Mouse (Mus musculus): Measurements from ENCODE around the gene Sult2b1. TPM values are rescaled to one million over a fixed set of nuclear protein-coding genes. Genes with fewer than 3 reads are reported as not detected.

The Sult2b1 gene
- 0.66 and 0.72 TPM in 2 replicates for polyA plus RNA-seq (2015; fragmentation: Nextera tagmentation; extraction: Ambion mirVana)

GRCm38 (mm10) chr7:45784524-45785372 lies at the start of gene Sult2b1:
Gene Sult2b1, minus strand, starts transcription at chr7:45784669.
- 23% methylated on average over 20 of the region's 20 CpGs for WGBS
- Histone ChIP-seq H3K4me2 (ENCODE audit: low read depth, low read length) (peak within 1 kb of the TSS; percentile 92), H3K27me3 (ENCODE audit: control insufficient read depth, insufficient read depth, low read length) (peaks cover 41% of the 10 kb centered on the region), H3K4me3 (ENCODE audit: low read length) (peak within 1 kb of the TSS; percentile 56), H3K4me1 (ENCODE audit: control insufficient read depth, insufficient read depth, low read length) (peaks cover 8% of the 10 kb centered on the region), H3K9ac (ENCODE audit: low read length) (peak within 1 kb of the TSS; percentile 75), H3K36me3 (ENCODE audit: control insufficient read depth, insufficient read depth) (no peaks in the 10 kb centered on the region), H3K9me3 (replicated peaks; ENCODE audit: control insufficient read depth, low read length) (no peaks in the 10 kb centered on the region), H3K27ac (ENCODE audit: low read length) (no peak within 1 kb of the TSS)
- no peak for ATAC-seq (replicated peaks; ENCODE audit: extremely low read depth, insufficient read depth, low FRiP score)

GRCm38 (mm10) chr7:45833924-45834323 lies 49.5 kb upstream of the Sult2b1 start:
- H3K4me3 ChIP-seq (ENCODE audit: low read length): peak overlapping the region; percentile 45
- ATAC-seq (replicated peaks; ENCODE audit: extremely low read depth, insufficient read depth, low FRiP score): no peak
- WGBS: 2% methylated on average over 31 of the region's 31 CpGs
- H3K4me1 ChIP-seq (ENCODE audit: control insufficient read depth, insufficient read depth, low read length): peaks cover 17% of the 10 kb centered on the region
- no peaks in the 10 kb centered on the region for H3K36me3 ChIP-seq (ENCODE audit: control insufficient read depth, insufficient read depth)
- peak overlapping the region; percentile 49 for H3K9ac ChIP-seq (ENCODE audit: low read length)
- no peaks in the 10 kb centered on the region for H3K9me3 ChIP-seq (replicated peaks; ENCODE audit: control insufficient read depth, low read length)
- peak overlapping the region; percentile 61 for H3K4me2 ChIP-seq (ENCODE audit: low read depth, low read length)
- peaks cover 47% of the 10 kb centered on the region for H3K27me3 ChIP-seq (ENCODE audit: control insufficient read depth, insufficient read depth, low read length)
- H3K27ac ChIP-seq (ENCODE audit: low read length): no peak overlapping the region

- peaks cover 47% of the 10 kb centered on the region for H3K27me3 ChIP-seq (ENCODE audit: control insufficient read depth, insufficient read depth, low read length)
- peak overlapping the region; percentile 61 for H3K4me2 ChIP-seq (ENCODE audit: low read depth, low read length)
- WGBS: 1% methylated on average over 74 of the region's 86 CpGs
- H3K9me3 ChIP-seq (replicated peaks; ENCODE audit: control insufficient read depth, low read length): no peaks in the 10 kb centered on the region
- H3K36me3 ChIP-seq (ENCODE audit: control insufficient read depth, insufficient read depth): 0 out of 2 replicates have a peak, but pooled peaks cover 4% of the 10 kb centered on the region
- no peak overlapping the region for H3K27ac ChIP-seq (ENCODE audit: low read length)
- ATAC-seq (replicated peaks; ENCODE audit: extremely low read depth, insufficient read depth, low FRiP score): no peak
- H3K4me1 ChIP-seq (ENCODE audit: control insufficient read depth, insufficient read depth, low read length): peaks cover 17% of the 10 kb centered on the region
- peak overlapping the region; percentile 49 for H3K9ac ChIP-seq (ENCODE audit: low read length)
- H3K4me3 ChIP-seq (ENCODE audit: low read length): peak overlapping the region; percentile 45
Measured at GRCm38 (mm10) chr7:45833148-45833790, 48.8 kb upstream of the Sult2b1 start.

GRCm38 (mm10) chr7:45832428-45832827 lies 48.0 kb upstream of the Sult2b1 start:
- Histone ChIP-seq H3K9ac (ENCODE audit: low read length) (no peak overlapping the region), H3K4me1 (ENCODE audit: control insufficient read depth, insufficient read depth, low read length) (peaks cover 17% of the 10 kb centered on the region), H3K36me3 (ENCODE audit: control insufficient read depth, insufficient read depth) (peaks cover 12% of the 10 kb centered on the region), H3K27ac (ENCODE audit: low read length) (no peak overlapping the region), H3K27me3 (ENCODE audit: control insufficient read depth, insufficient read depth, low read length) (peaks cover 47% of the 10 kb centered on the region), H3K4me3 (ENCODE audit: low read length) (peak overlapping the region; percentile 45), H3K9me3 (replicated peaks; ENCODE audit: control insufficient read depth, low read length) (no peaks in the 10 kb centered on the region), H3K4me2 (ENCODE audit: low read depth, low read length) (peak overlapping the region; percentile 61)
- ATAC-seq (replicated peaks; ENCODE audit: extremely low read depth, insufficient read depth, low FRiP score): no peak
- 10% methylated on average over 30 of the region's 30 CpGs for WGBS

GRCm38 (mm10) chr7:45831128-45831525 lies 46.7 kb upstream of the Sult2b1 start:
- Histone ChIP-seq H3K9ac (ENCODE audit: low read length) (peak overlapping the region; percentile 85; the same call in 1 of the 2 replicates), H3K4me1 (ENCODE audit: control insufficient read depth, insufficient read depth, low read length) (peaks cover 17% of the 10 kb centered on the region), H3K27ac (ENCODE audit: low read length) (no peak overlapping the region; the same call in 1 of the 2 replicates), H3K9me3 (replicated peaks; ENCODE audit: control insufficient read depth, low read length) (no peaks in the 10 kb centered on the region), H3K4me3 (ENCODE audit: low read length) (peak overlapping the region; percentile 99), H3K4me2 (ENCODE audit: low read depth, low read length) (peak overlapping the region; percentile 95), H3K27me3 (ENCODE audit: control insufficient read depth, insufficient read depth, low read length) (peaks cover 47% of the 10 kb centered on the region), H3K36me3 (ENCODE audit: control insufficient read depth, insufficient read depth) (peaks cover 24% of the 10 kb centered on the region)
- ATAC-seq (replicated peaks; ENCODE audit: extremely low read depth, insufficient read depth, low FRiP score): no peak
- WGBS: 21% methylated on average over 5 of the region's 5 CpGs

- Histone ChIP-seq H3K9ac (ENCODE audit: low read length) (peak within 1 kb of the TSS; percentile 85), H3K27me3 (ENCODE audit: control insufficient read depth, insufficient read depth, low read length) (peaks cover 44% of the 10 kb centered on the region), H3K4me2 (ENCODE audit: low read depth, low read length) (peak within 1 kb of the TSS; percentile 95), H3K4me3 (ENCODE audit: low read length) (peak within 1 kb of the TSS; percentile 99), H3K4me1 (ENCODE audit: control insufficient read depth, insufficient read depth, low read length) (peaks cover 17% of the 10 kb centered on the region), H3K27ac (ENCODE audit: low read length) (peak within 1 kb of the TSS; percentile 83), H3K9me3 (replicated peaks; ENCODE audit: control insufficient read depth, low read length) (no peaks in the 10 kb centered on the region), H3K36me3 (ENCODE audit: control insufficient read depth, insufficient read depth) (peaks cover 30% of the 10 kb centered on the region)
- 0% methylated on average over 35 of the region's 35 CpGs for WGBS
- peak; percentile 78 for ATAC-seq (replicated peaks; ENCODE audit: extremely low read depth, insufficient read depth, low FRiP score)
Measured at GRCm38 (mm10) chr7:45830427-45831127, 46.1 kb upstream of the Sult2b1 start, which contains the start of gene Grwd1. Gene Grwd1, minus strand, starts transcription at chr7:45830944.

GRCm38 (mm10) chr7:45826631-45827030 lies 42.2 kb upstream of the Sult2b1 start:
- no peak for ATAC-seq (replicated peaks; ENCODE audit: extremely low read depth, insufficient read depth, low FRiP score)
- H3K9ac ChIP-seq (ENCODE audit: low read length): no peak overlapping the region
- H3K4me3 ChIP-seq (ENCODE audit: low read length): no peak overlapping the region
- 86% methylated on average over 7 of the region's 7 CpGs for WGBS
- no peak overlapping the region for H3K4me2 ChIP-seq (ENCODE audit: low read depth, low read length)
- H3K27me3 ChIP-seq (ENCODE audit: control insufficient read depth, insufficient read depth, low read length): peaks cover 7% of the 10 kb centered on the region
- H3K4me1 ChIP-seq (ENCODE audit: control insufficient read depth, insufficient read depth, low read length): peaks cover 10% of the 10 kb centered on the region
- H3K27ac ChIP-seq (ENCODE audit: low read length): no peak overlapping the region
- H3K9me3 ChIP-seq (replicated peaks; ENCODE audit: control insufficient read depth, low read length): no peaks in the 10 kb centered on the region
- peaks cover 34% of the 10 kb centered on the region for H3K36me3 ChIP-seq (ENCODE audit: control insufficient read depth, insufficient read depth)

GRCm38 (mm10) chr7:45824598-45824997 lies 40.1 kb upstream of the Sult2b1 start, which contains the start of gene Kcnj14:
Gene Kcnj14, minus strand, starts transcription at chr7:45824782.
- Histone ChIP-seq H3K4me2 (ENCODE audit: low read depth, low read length) (no peak within 1 kb of the TSS), H3K4me3 (ENCODE audit: low read length) (no peak within 1 kb of the TSS), H3K27ac (ENCODE audit: low read length) (no peak within 1 kb of the TSS), H3K9me3 (replicated peaks; ENCODE audit: control insufficient read depth, low read length) (no peaks in the 10 kb centered on the region), H3K36me3 (ENCODE audit: control insufficient read depth, insufficient read depth) (peaks cover 34% of the 10 kb centered on the region), H3K4me1 (ENCODE audit: control insufficient read depth, insufficient read depth, low read length) (peaks cover under 1% of the 10 kb centered on the region; the same call in 1 of the 2 replicates), H3K27me3 (ENCODE audit: control insufficient read depth, insufficient read depth, low read length) (no peaks in the 10 kb centered on the region), H3K9ac (ENCODE audit: low read length) (no peak within 1 kb of the TSS)
- no peak for ATAC-seq (replicated peaks; ENCODE audit: extremely low read depth, insufficient read depth, low FRiP score)
- 60% methylated on average over 7 of the region's 7 CpGs for WGBS

Data from heart, embryonic 16.5 days (tissue).